Mouse (Mus musculus) C2C12 (cell line): ENCODE measurements around the gene Nrg4. TPM values are rescaled to one million over a fixed set of nuclear protein-coding genes. Genes with fewer than 3 reads are reported as not detected.
"Not testable (repeated sequence)": the region's sequence is repeated elsewhere in the genome, so short reads cannot be mapped to it uniquely, and the experiment has no call there.

ENCODE experiments used
- H3K27me3 ChIP-seq: one replicate; pipeline ENCODE4 v1.6.1; 2011; ENCODE audit not compliant: control insufficient read depth, insufficient read depth, insufficient read length
- H3K36me3 ChIP-seq: one replicate; pipeline ENCODE4 v1.6.1; 2011; ENCODE audit not compliant: control insufficient read depth, insufficient read depth
- H3K4me3 ChIP-seq: one replicate; pipeline ENCODE4 v1.5.1; 2011; ENCODE audit warnings: mild to moderate bottlenecking, control low read depth; ENCODE audit not compliant: poor library complexity, insufficient read depth, severe bottlenecking
- H3K79me2 ChIP-seq: one replicate; pipeline ENCODE4 v1.6.1; 2011; ENCODE audit not compliant: control insufficient read depth, insufficient read depth
- H3K79me3 ChIP-seq: one replicate; pipeline ENCODE4 v1.6.1; 2011; ENCODE audit warnings: low read depth, control low read depth
- H3ac ChIP-seq: one replicate; pipeline ENCODE3; 2011; ENCODE audit warnings: low read depth; ENCODE audit not compliant: control insufficient read depth, insufficient read length
- CEBPB ChIP-seq: IDR thresholded peaks from one replicate; pipeline ENCODE4 v1.6.1; 2011; ENCODE audit warnings: low read depth, mild to moderate bottlenecking, control low read depth, moderate library complexity
- CTCF ChIP-seq: IDR thresholded peaks from one replicate; pipeline ENCODE4 v1.5.1; 2011; ENCODE audit not compliant: control insufficient read depth, insufficient read depth, insufficient read length
- FOSL1 ChIP-seq: IDR thresholded peaks from one replicate; pipeline ENCODE4 v1.8.0; 2011; ENCODE audit warnings: mild to moderate bottlenecking, low read length; ENCODE audit not compliant: poor library complexity, insufficient read depth, severe bottlenecking
- MAX ChIP-seq: IDR thresholded peaks from one replicate; pipeline ENCODE4 v1.6.1; 2011; ENCODE audit warnings: mild to moderate bottlenecking, control low read depth
- MYOD1 ChIP-seq: IDR thresholded peaks from one replicate; pipeline ENCODE4 v1.6.1; 2011; ENCODE audit warnings: low read depth; ENCODE audit not compliant: control insufficient read depth, insufficient read length
- MYOG ChIP-seq: IDR thresholded peaks from one replicate; pipeline ENCODE4 v1.6.1; 2011; ENCODE audit not compliant: control insufficient read depth, insufficient read length; ENCODE audit errors: extremely low read depth
- USF1 ChIP-seq: IDR thresholded peaks from one replicate; pipeline ENCODE4 v1.6.1; 2011; ENCODE audit warnings: low read depth, mild to moderate bottlenecking, control low read depth, moderate library complexity
- polyA plus RNA-seq: library from polyadenylated mRNA; unstranded; fragments of >200 nt; fragmentation: generic; extraction: Trizol; gene quantifications from one replicate; pipeline ENCODE4 v1.2.1, GENCODE M21; 2012; ENCODE audit warnings: missing spikeins

Gene Nrg4
- polyA plus RNA-seq, 1 experiment: 0.15 TPM

DNA sequence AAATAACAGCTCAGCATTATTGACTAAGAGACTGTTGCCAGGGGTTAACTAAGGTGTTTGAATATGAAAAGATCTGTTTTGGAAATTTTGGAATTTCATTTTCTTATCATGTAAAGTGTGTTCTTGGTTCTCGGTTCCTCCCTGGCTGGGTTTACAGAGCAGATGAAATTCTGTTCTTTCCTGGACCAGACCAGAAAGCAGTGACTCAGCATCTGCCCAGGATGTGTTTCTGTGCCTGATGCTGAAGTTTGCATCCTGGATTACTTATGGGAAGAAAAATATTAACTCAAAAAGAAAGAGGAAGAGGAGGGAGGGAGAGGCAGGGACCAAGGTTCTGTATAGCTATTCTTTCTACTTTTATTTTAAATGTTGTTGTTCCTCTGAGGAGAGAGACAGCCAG is 72.8 kb downstream of the Nrg4 start:
- Histone ChIP-seq H3K79me3 (no peaks in the 10 kb centered on the region), H3K36me3 (no peaks in the 10 kb centered on the region), H3K4me3 (no peak overlapping the region), H3K27me3 (no peaks in the 10 kb centered on the region), H3ac (no peak overlapping the region), H3K79me2 (no peaks in the 10 kb centered on the region)
- TF ChIP-seq CEBPB (no peak), MYOD1 (no peak), USF1 (no peak), FOSL1 (no peak), CTCF (no peak), MAX (no peak), MYOG (no peak)

DNA sequence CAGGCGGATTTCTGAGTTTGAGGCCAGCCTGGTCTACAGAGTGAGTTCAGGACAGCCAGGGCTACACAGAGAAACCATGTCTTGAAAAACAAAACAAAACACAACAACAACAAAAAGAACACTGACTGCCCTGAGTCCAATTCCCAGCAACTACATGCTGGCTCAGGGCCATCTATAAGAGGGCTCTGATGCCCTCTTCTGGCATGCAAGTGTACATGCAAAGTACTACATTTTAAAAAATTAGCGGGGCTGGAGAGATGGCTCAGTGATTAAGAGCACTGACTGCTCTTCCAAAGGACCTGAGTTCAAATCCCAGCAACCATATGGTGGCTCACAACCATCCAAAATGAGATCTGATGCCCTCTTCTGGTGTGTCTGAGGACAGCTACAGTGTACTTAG is 74.5 kb downstream of the Nrg4 start:
- H3K79me2 ChIP-seq, H3K36me3 ChIP-seq, H3K27me3 ChIP-seq, H3K79me3 ChIP-seq, H3K4me3 ChIP-seq, H3ac ChIP-seq: not testable (repeated sequence)

DNA sequence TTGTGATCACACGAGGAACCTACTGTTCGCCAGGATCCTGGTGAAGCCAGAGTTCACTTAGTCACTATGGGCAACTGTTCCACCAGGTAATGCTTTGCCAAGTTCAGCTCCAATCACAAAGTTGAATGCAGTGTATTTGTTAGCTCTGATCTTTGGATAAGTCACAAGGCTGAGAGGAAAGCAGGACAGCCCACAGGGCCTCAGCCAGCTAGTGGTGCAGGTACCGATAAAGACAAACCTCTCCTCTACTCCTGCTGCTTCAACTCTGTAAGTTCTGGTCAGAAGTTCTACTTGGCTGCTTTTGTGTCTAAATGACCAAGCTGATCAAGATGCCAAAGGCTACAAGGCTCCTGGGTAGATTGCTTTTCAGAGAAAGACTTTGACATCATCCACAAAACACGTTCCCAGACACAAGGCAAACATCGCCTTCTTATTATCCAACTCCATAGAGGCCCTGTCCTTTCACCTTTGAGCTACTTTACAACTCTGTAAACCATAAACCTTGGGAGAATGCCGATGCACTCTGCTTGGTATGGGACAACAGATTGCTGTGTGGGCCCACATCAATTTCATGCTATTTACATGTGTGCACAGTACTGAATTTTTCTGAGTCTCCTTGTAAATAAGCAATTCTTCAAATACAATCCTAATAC is 75.9 kb downstream of the Nrg4 start:
- Histone ChIP-seq H3K4me3 (no peak overlapping the region), H3K27me3 (no peaks in the 10 kb centered on the region), H3K79me3 (no peaks in the 10 kb centered on the region), H3K36me3 (no peaks in the 10 kb centered on the region), H3K79me2 (no peaks in the 10 kb centered on the region), H3ac (no peak overlapping the region)
- no peak for TF ChIP-seq MAX
- no peak for TF ChIP-seq CEBPB
- TF ChIP-seq MYOD1: no peak
- TF ChIP-seq FOSL1: no peak
- TF ChIP-seq CTCF: no peak
- TF ChIP-seq USF1: no peak
- no peak for TF ChIP-seq MYOG

DNA sequence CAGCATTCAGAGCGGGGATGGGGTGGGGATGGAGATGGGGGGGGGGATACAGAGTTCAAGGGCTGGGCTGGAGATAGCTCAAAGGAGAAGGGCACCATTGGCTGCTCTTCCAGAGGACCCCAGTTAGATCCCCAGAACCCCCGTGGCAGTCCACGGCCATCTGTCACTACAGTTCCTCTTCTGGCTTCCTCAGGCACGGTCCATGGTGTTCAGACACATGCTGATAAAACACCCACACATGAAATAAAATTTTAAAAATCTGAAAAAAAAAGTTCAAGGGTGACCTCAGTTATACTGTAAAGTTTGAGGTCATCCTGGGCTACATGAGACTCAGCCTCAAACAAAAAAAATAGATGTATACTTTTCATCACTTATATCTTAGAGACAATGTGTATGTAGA is 78.2 kb downstream of the Nrg4 start:
- TF ChIP-seq MAX (no peak), CEBPB (no peak), USF1 (no peak), FOSL1 (no peak), MYOG (no peak), CTCF (no peak), MYOD1 (no peak)
- Histone ChIP-seq H3ac (no peak overlapping the region), H3K36me3 (no peaks in the 10 kb centered on the region)

DNA sequence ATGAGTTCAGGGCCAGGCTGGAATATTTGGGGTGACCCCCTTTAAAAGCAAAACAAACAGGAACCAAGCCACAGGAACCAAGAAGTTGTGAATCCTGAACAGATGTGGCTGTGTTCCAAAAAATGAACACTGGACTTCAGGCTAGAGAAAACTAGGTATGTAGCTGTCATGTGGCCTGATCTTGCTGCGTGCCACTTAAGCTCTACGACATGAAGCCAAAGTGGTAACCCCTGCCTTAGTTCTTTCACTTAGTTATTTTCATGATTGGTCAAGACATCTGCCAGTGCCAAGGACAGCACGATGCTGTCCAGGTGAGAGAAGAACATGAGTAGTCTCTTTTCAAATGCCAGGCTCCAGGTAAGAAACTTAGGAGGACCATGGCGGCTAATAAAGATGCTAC is 79.7 kb downstream of the Nrg4 start:
- H3ac ChIP-seq: no peak overlapping the region
- H3K79me2 ChIP-seq: no peaks in the 10 kb centered on the region
- TF ChIP-seq CTCF: no peak
- no peak for TF ChIP-seq MYOG
- no peak for TF ChIP-seq MAX
- TF ChIP-seq USF1: no peak
- no peak for TF ChIP-seq CEBPB
- TF ChIP-seq MYOD1: no peak
- no peak for TF ChIP-seq FOSL1
- no peaks in the 10 kb centered on the region for H3K79me3 ChIP-seq
- no peaks in the 10 kb centered on the region for H3K36me3 ChIP-seq
- H3K27me3 ChIP-seq: peaks cover 10% of the 10 kb centered on the region
- H3K4me3 ChIP-seq: no peak overlapping the region

More for the DNA sequence above, 78.2 kb downstream of the Nrg4 start:
- Histone ChIP-seq H3K79me3 (no peaks in the 10 kb centered on the region), H3K27me3 (peaks cover under 1% of the 10 kb centered on the region), H3K4me3 (no peak overlapping the region), H3K79me2 (no peaks in the 10 kb centered on the region)

DNA sequence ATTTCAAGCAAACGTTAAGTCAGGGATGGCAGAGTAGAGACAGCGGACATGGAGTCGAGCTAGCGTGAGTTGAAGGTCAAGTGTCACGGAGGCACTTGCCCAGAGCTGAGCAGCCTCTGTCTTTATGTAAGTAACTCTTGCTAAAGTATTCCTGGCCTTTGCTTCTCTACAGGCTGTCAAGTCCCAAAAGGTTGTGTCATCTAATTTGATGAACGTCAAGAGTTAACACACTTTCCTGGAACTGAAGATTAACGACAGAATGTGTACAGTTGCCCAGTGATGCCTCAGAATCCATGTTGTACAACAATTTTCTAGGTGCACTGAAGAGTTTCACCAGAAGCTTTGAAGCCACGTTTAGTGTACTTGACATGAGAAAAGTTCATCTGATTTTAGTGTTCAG is 80.2 kb downstream of the Nrg4 start:
- H3K79me3 ChIP-seq: no peaks in the 10 kb centered on the region
- H3ac ChIP-seq: no peak overlapping the region
- TF ChIP-seq MYOD1: no peak
- TF ChIP-seq MAX: no peak
- TF ChIP-seq USF1: no peak
- TF ChIP-seq CTCF: no peak
- no peak for TF ChIP-seq CEBPB
- peaks cover 15% of the 10 kb centered on the region for H3K27me3 ChIP-seq
- no peaks in the 10 kb centered on the region for H3K79me2 ChIP-seq
- H3K4me3 ChIP-seq: no peak overlapping the region
- H3K36me3 ChIP-seq: no peaks in the 10 kb centered on the region

DNA sequence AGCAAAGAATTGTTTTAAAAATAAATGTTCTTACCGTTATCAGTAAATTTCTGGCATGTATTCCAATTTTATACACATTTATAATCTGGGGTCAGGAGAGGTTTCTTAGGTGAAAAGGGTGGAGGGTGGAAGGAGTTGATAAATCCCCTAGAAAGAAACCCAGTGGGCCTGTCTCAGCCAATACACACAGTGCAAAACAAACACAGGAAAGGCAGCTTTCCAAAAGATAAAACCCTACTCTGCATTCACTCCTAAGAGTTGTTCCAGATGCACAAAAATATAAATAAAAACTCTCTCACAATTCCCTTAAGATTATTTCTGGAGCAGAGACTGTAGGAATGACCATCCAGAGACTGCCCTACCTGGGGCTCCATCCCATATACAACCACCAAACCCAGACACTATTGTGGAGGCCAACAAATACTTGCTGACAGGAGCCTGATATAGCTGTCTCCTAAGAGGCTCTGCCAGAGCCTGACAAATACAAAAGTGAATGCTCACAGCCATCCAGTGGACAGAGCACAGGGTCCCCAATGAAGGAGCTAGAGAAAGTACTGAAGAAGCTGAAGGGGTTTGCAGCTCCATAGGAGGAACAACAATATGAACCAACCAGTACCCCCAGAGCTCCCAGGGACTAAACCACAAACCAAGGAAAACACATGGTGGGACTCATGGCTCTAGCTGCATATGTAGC is 81.4 kb downstream of the Nrg4 start:
- not testable (repeated sequence) for H3K4me3 ChIP-seq, H3ac ChIP-seq, H3K79me3 ChIP-seq, H3K79me2 ChIP-seq, H3K36me3 ChIP-seq
- peaks cover 20% of the 10 kb centered on the region for H3K27me3 ChIP-seq
